Mouse (Mus musculus) bone marrow, adult 2 months (tissue): ENCODE results near the gene Sh3rf1. TPM values are rescaled to one million over a fixed set of nuclear protein-coding genes. Genes with fewer than 3 reads are reported as not detected.

Experiments
- H3K27ac ChIP-seq: fragments of 200-500 bp; 2 replicates; pipeline ENCODE4 v1.5.1; 2012; ENCODE audit warnings: low read depth, mild to moderate bottlenecking, control low read depth, inconsistent platforms, low read length; ENCODE audit not compliant: control insufficient read depth, poor library complexity, insufficient read depth
- H3K4me1 ChIP-seq: fragments of 200-500 bp; 2 replicates; pipeline ENCODE4 v1.6.1; 2011; ENCODE audit warnings: low read length; ENCODE audit not compliant: control insufficient read depth, insufficient read depth
- H3K4me3 ChIP-seq: fragments of 200-500 bp; replicated peaks from 2 replicates; pipeline ENCODE3; 2011; ENCODE audit warnings: mild to moderate bottlenecking, low read depth, low read length, control low read depth; ENCODE audit not compliant: control insufficient read depth
- CTCF ChIP-seq: fragments of 200-500 bp; IDR thresholded peaks from 2 replicates; pipeline ENCODE4 v1.5.1; 2011; ENCODE audit warnings: low read length, control low read depth; ENCODE audit not compliant: control insufficient read depth, insufficient read depth
- POLR2A ChIP-seq: fragments of 200-500 bp; IDR thresholded peaks from 2 replicates; pipeline ENCODE4 v1.6.1; 2011; ENCODE audit warnings: low read depth, mild to moderate bottlenecking, control low read depth, low read length, borderline replicate concordance; ENCODE audit not compliant: control insufficient read depth
- WGBS: fragments of 180-500 bp; shearing (Covaris S2); methylation state at CpG from one replicate; pipeline ENCODE4 v1.1.7; 2018; 5-methylcytosine and 5-hydroxymethylcytosine counted together
- polyA plus RNA-seq: library from polyadenylated mRNA; stranded (reverse); fragments of >200 nt; gene quantifications from 2 replicates; pipeline ENCODE4 v1.2.4, GENCODE M21; 2011; ENCODE audit warnings: low replicate concordance; ENCODE audit not compliant: missing spikeins, insufficient read depth, insufficient read length

Sh3rf1 gene
- polyA plus RNA-seq, 1 experiment = 2.4 TPM

DNA sequence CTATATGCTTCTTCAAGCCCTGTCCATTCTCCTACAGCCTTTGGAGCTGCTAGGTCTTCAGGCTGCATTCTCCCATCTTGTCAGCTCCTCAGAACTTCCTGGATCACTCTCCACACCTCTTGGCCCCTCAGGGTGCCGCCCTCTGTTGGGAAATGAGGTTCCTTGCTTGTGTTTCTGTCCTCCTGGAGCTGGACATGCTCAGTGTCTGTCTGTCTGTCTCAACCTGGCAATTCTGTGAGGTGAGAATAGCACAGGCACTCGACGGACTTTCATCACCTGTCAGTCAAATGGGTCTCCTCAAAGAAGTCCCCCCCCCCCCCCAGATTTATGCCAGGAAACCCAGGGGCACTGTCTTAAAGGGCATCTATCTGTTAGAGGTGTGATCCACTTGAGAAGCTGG is 49.2 kb downstream of the Sh3rf1 start:
- 42% methylated on average over 3 of the region's 3 CpGs for WGBS
- TF ChIP-seq CTCF = no peak
- no peak for TF ChIP-seq POLR2A
- no peaks in the 10 kb centered on the region; the same call in 1 of the 2 replicates for H3K4me1 ChIP-seq
- no peak overlapping the region for H3K4me3 ChIP-seq
- no peak overlapping the region for H3K27ac ChIP-seq

DNA sequence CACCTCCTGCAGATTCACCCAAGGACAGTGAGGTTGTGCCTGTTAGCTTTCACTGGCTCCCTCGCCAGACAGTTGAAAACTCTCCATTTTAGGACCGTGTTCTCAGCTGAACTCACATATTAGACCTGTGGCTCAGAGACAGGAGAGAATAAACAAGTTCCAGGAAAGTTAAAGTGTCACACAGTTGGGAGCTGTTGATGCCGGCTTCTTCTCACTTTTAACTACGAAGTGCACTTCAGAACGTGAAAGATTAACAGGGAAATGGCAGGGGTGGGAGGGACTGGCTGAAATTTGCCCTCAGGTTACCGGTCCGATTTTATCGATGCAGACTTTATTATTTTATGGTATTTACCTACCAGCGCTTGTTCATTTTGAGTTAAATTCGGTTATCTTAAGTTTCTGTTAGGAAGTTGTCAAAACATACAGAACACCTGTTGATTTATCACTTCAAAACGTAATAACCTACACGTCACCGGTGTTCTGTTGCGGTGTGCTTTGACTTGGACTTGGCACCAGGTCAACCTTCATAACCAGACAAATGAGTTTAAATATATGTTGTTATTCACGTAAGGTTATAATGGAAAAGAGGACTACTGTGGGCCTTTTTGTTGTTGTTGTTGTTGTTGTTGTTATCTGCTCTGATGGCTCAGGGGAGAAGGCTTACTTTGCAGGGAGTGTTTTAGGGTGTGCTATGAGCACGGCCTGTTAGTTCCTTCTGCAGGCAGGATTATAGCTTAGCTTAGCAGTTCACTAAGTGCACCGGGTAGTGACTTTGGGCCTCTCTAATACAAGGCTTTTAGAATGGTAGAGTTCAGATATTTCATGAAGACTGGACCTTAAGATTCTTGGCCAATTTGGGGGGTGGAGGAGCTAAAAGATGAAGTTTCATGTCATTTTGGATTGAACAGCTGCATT is 49.9 kb downstream of the Sh3rf1 start:
- 38% methylated on average over 17 of the region's 17 CpGs for WGBS
- H3K4me3 ChIP-seq = no peak overlapping the region
- no peak overlapping the region for H3K27ac ChIP-seq
- no peaks in the 10 kb centered on the region; the same call in 1 of the 2 replicates for H3K4me1 ChIP-seq
- TF ChIP-seq CTCF = no peak
- TF ChIP-seq POLR2A = no peak

DNA sequence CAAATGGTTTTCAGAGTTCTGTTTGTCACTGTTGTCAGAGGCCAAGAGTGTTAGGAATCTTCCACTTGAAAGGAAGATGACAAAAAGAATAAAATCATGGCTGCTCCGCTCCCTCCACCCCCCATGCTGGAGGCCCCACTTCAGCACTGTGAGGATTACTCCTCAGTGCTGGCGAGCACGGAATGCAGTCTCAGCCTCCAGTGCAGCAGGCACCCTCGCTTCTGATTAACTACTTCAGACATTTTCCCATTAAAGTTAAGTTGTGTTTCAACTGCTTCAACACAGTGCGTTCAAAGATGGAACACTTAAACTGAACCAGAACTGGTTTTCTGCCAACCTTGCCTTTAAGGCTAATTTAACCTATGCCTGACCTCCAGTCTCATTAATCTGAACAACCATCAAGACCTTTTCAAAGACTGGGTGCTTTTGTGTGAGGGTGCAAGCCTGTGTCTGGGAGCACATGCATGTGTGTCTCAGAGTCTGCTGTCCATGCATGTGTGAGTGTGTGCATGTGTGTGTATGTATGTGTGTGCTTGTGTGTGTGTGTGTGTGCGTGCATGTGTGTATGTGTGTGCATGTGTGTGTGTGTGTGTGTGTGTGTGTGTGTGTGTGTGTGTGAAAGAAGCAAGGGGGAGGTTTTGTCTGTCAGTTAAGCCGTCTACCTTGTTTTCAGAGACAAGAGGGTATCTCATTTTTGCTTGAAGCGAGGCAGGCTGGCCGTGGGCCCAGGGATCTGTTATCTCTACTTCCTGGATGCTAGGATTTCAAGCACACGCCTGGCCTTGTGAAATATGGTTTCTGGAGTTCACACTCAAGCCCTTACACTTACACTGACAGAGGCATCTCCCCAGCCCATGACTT is 51.2 kb downstream of the Sh3rf1 start:
- Histone ChIP-seq H3K27ac (no peak overlapping the region), H3K4me3 (no peak overlapping the region), H3K4me1 (no peaks in the 10 kb centered on the region; the same call in 1 of the 2 replicates)
- no peak for TF ChIP-seq POLR2A
- no peak for TF ChIP-seq CTCF
- 66% methylated on average over 10 of the region's 10 CpGs for WGBS

- no peak for TF ChIP-seq POLR2A
- no peak for TF ChIP-seq CTCF
- H3K4me1 ChIP-seq = no peaks in the 10 kb centered on the region; the same call in 1 of the 2 replicates
- H3K27ac ChIP-seq = no peak overlapping the region
- H3K4me3 ChIP-seq = no peak overlapping the region
- 69% methylated on average over 11 of the region's 11 CpGs for WGBS
Observed at GRCm38 (mm10) chr8:61275463-61276356, 52.0 kb downstream of the Sh3rf1 start.

- TF ChIP-seq POLR2A (no peak), CTCF (no peak)
- H3K27ac ChIP-seq = no peak overlapping the region
- 40% methylated on average over 5 of the region's 5 CpGs for WGBS
- peaks cover 2% of the 10 kb centered on the region; the same call in 1 of the 2 replicates for H3K4me1 ChIP-seq
- no peak overlapping the region for H3K4me3 ChIP-seq
Observed at GRCm38 (mm10) chr8:61276397-61276796, 52.7 kb downstream of the Sh3rf1 start.

DNA sequence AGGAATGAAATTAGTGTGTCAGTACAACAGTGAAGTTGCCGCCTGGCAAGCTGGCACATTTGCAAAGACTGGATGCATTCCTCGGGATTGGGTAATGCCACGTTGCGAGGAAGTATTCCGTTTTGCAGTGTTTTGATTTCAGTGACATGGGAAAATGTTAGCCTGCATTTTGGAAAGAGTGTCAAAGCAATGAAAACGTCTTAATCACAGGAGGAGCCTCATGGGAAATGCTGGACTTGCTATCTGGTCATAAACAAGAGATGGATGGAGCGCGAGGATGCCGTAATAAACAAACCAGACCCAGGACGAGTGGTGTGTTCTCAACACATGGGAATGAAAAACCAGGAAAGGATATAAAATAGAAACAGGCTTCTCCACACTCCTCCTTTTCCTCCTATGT is 55.4 kb downstream of the Sh3rf1 start:
- H3K27ac ChIP-seq = no peak overlapping the region; the same call in 1 of the 2 replicates
- no peak overlapping the region for H3K4me3 ChIP-seq
- WGBS = 87% methylated on average over 10 of the region's 10 CpGs
- peaks cover 3% of the 10 kb centered on the region; the same call in 1 of the 2 replicates for H3K4me1 ChIP-seq
- no peak for TF ChIP-seq POLR2A
- no peak for TF ChIP-seq CTCF

DNA sequence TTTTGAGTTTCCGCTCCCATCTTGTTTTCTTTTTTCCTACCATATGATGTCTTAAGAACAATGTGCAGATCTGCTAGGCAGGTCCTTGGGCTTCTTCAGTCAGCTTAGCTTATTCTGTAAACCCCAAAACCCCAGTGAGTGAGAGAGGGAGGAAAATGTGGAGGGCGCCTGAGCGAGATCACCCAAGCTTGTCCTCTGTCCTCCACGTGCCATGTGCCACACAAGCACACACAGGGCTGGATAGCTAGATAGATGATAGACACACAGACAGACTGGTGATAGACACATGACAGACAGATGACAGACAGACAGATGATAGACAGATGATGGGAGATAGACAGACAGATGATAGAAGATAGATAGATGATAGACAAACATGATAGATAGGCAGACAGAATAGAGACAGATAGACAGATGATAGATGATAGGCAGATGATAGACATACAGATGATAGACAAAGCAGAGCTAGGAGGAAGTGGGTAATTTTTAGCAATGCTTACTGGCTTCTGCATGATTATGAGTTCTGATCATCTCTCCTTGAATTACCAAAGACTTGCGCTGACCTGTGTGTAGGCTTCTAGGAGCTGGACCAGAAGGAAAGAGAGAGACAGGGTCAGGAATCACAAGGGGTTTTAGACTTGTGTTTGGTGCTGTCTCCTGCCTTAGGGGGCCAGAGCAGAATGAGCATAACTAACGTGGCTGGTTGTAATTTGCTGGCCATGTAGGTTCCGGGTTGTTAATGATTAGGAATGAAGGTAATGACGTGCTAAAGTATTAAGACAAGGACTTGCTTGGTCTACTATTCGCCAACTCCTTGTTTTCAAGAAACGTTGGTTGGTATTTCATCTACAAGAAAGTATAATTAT is 58.9 kb downstream of the Sh3rf1 start:
- no peak for TF ChIP-seq CTCF
- no peak for TF ChIP-seq POLR2A
- Histone ChIP-seq H3K4me3 (no peak overlapping the region), H3K4me1 (peaks cover 3% of the 10 kb centered on the region), H3K27ac (no peak overlapping the region)
- 59% methylated on average over 10 of the region's 10 CpGs for WGBS
